Mouse (Mus musculus): ENCODE measurements around the gene Gm14214.

Gene Gm14214

DNA sequence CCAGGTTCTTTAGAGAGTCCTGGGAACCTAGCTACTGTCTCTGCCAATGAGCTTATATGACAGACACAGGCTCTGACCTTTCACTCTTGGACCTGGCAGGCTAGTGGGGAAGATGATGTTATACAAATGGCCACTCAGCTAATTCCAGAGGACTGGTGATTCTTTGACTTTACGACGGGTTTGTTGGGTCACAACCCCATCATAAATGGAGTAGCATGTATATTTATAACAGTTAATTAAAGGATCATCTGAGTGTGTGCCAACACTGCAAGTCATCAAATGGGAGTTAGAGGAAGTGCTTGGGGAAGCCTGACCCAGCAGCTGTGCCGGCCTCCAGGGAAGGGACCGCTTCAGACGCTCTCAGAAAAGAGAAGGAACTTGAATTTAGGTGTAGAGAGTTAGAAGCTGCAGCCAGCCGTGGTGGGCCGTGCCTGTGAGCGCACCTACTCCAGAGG lies 4.2 kb downstream of the Gm14214 start:
- no peak for TF ChIP-seq POU5F1 (IDR thresholded peaks at IDR 0.05; ENCODE audit: borderline replicate concordance, low read length)
- no peak for TF ChIP-seq NANOG (IDR thresholded peaks at IDR 0.05; ENCODE audit: borderline replicate concordance, low read length)
- no peak for TF ChIP-seq CTCF (conservative IDR thresholded peaks at IDR 0.05; ENCODE audit: low read length)
- no peaks in the 10 kb centered on the region; the same call in 1 of the 2 replicates for H3K27me3 ChIP-seq (ENCODE audit: insufficient read depth, low read length)

GRCm38 (mm10) chr2:154764828-154765497 lies 4.9 kb downstream of the Gm14214 start:
- H3K36me3 ChIP-seq (ENCODE audit: insufficient read depth, low read length), result no peaks in the 10 kb centered on the region
- TF ChIP-seq NANOG (IDR thresholded peaks at IDR 0.05; ENCODE audit: borderline replicate concordance, low read length) (no peak), CTCF (conservative IDR thresholded peaks at IDR 0.05; ENCODE audit: low read length) (no peak), POU5F1 (IDR thresholded peaks at IDR 0.05; ENCODE audit: borderline replicate concordance, low read length) (no peak)
- H3K4me3 ChIP-seq (replicated peaks; ENCODE audit: low read length), result no peak overlapping the region
- H3K4me1 ChIP-seq (replicated peaks; ENCODE audit: low read depth, low read length), result no peaks in the 10 kb centered on the region; the same call in 1 of the 2 replicates
- no peaks in the 10 kb centered on the region; the same call in 1 of the 2 replicates for H3K27me3 ChIP-seq (ENCODE audit: insufficient read depth, low read length)
- peaks cover 7% of the 10 kb centered on the region; the same call in 1 of the 2 replicates for H3K9me3 ChIP-seq (ENCODE audit: low read length)

More for the DNA sequence above, 4.2 kb downstream of the Gm14214 start:
- H3K4me3 ChIP-seq (replicated peaks; ENCODE audit: low read length), result no peak overlapping the region
- peaks cover 7% of the 10 kb centered on the region; the same call in 1 of the 2 replicates for H3K9me3 ChIP-seq (ENCODE audit: low read length)
- no peaks in the 10 kb centered on the region for H3K36me3 ChIP-seq (ENCODE audit: insufficient read depth, low read length)
- no peaks in the 10 kb centered on the region; the same call in 1 of the 2 replicates for H3K4me1 ChIP-seq (replicated peaks; ENCODE audit: low read depth, low read length)

DNA sequence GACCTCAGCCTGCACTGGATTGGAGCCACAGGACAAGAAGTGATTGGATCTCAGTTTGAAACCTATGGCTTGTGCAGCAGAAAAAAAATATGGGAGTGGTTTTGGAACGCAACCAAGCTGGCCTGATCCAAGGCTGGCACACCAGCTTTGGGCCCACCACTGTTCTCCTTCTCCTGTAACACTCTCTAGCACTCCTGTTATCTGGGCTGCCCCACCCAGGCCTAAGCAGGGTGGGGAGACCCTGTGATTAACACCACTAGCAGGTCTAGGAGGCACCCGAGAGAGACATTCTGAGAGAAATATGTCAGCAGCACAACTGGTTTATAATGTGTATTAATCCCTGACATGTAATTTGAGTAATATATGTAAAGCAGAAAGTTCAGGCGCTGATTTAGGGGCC lies 6.6 kb downstream of the Gm14214 start:
- H3K4me1 ChIP-seq (replicated peaks; ENCODE audit: low read depth, low read length), result no peaks in the 10 kb centered on the region; the same call in 1 of the 2 replicates
- H3K4me3 ChIP-seq (replicated peaks; ENCODE audit: low read length), result no peak overlapping the region
- H3K27me3 ChIP-seq (ENCODE audit: insufficient read depth, low read length), result no peaks in the 10 kb centered on the region; the same call in 1 of the 2 replicates
- H3K9me3 ChIP-seq (ENCODE audit: low read length), result peaks cover 7% of the 10 kb centered on the region; the same call in 1 of the 2 replicates
- no peaks in the 10 kb centered on the region for H3K36me3 ChIP-seq (ENCODE audit: insufficient read depth, low read length)
- TF ChIP-seq POU5F1 (IDR thresholded peaks at IDR 0.05; ENCODE audit: borderline replicate concordance, low read length) (no peak), NANOG (IDR thresholded peaks at IDR 0.05; ENCODE audit: borderline replicate concordance, low read length) (no peak), CTCF (conservative IDR thresholded peaks at IDR 0.05; ENCODE audit: low read length) (no peak)

- H3K4me3 ChIP-seq (replicated peaks; ENCODE audit: low read length), result no peak overlapping the region
- no peaks in the 10 kb centered on the region; the same call in 1 of the 2 replicates for H3K4me1 ChIP-seq (replicated peaks; ENCODE audit: low read depth, low read length)
- H3K9me3 ChIP-seq (ENCODE audit: low read length), result peaks cover 7% of the 10 kb centered on the region; the same call in 1 of the 2 replicates
- no peaks in the 10 kb centered on the region for H3K36me3 ChIP-seq (ENCODE audit: insufficient read depth, low read length)
- no peaks in the 10 kb centered on the region; the same call in 1 of the 2 replicates for H3K27me3 ChIP-seq (ENCODE audit: insufficient read depth, low read length)
- TF ChIP-seq CTCF (conservative IDR thresholded peaks at IDR 0.05; ENCODE audit: low read length) (no peak), POU5F1 (IDR thresholded peaks at IDR 0.05; ENCODE audit: borderline replicate concordance, low read length) (no peak), NANOG (IDR thresholded peaks at IDR 0.05; ENCODE audit: borderline replicate concordance, low read length) (no peak)
These were observed 11.4 kb downstream of the Gm14214 start for GRCm38 (mm10) chr2:154758454-154758853.

DNA sequence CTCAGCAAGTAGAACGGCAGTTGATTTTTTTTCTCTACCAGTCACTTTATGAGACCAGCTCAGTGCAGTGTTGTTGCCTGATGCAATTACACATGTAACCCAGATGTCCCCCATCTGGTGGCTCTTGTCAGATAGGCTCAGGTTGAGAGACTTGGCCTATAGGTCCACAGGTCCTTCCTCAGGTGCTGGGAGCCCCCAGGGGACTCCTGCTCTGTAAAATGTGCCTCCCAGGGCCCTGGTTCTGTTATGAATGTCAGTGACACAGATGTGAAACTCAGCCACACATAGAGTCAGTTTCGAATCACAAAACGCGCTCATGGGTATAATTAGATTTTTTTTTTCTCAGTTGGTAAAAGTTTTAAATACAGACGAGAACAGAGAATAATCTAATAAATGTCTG lies 12.1 kb downstream of the Gm14214 start:
- no peaks in the 10 kb centered on the region for H3K4me1 ChIP-seq (replicated peaks; ENCODE audit: low read depth, low read length)
- H3K36me3 ChIP-seq (ENCODE audit: insufficient read depth, low read length), result no peaks in the 10 kb centered on the region
- no peak for TF ChIP-seq NANOG (IDR thresholded peaks at IDR 0.05; ENCODE audit: borderline replicate concordance, low read length)
- no peak for TF ChIP-seq CTCF (conservative IDR thresholded peaks at IDR 0.05; ENCODE audit: low read length)
- TF ChIP-seq POU5F1 (IDR thresholded peaks at IDR 0.05; ENCODE audit: borderline replicate concordance, low read length), result no peak
- no peaks in the 10 kb centered on the region; the same call in 1 of the 2 replicates for H3K27me3 ChIP-seq (ENCODE audit: insufficient read depth, low read length)
- no peak overlapping the region for H3K4me3 ChIP-seq (replicated peaks; ENCODE audit: low read length)
- peaks cover 7% of the 10 kb centered on the region; the same call in 1 of the 2 replicates for H3K9me3 ChIP-seq (ENCODE audit: low read length)

GRCm38 (mm10) chr2:154755791-154756190 lies 14.0 kb downstream of the Gm14214 start:
- H3K9me3 ChIP-seq (ENCODE audit: low read length), result peaks cover 2% of the 10 kb centered on the region; the same call in 1 of the 2 replicates
- H3K4me3 ChIP-seq (replicated peaks; ENCODE audit: low read length), result no peak overlapping the region
- H3K4me1 ChIP-seq (replicated peaks; ENCODE audit: low read depth, low read length), result peaks cover 10% of the 10 kb centered on the region
- peaks cover 2% of the 10 kb centered on the region; the same call in 1 of the 2 replicates for H3K27me3 ChIP-seq (ENCODE audit: insufficient read depth, low read length)
- no peaks in the 10 kb centered on the region for H3K36me3 ChIP-seq (ENCODE audit: insufficient read depth, low read length)
- TF ChIP-seq POU5F1 (IDR thresholded peaks at IDR 0.05; ENCODE audit: borderline replicate concordance, low read length) (no peak), CTCF (conservative IDR thresholded peaks at IDR 0.05; ENCODE audit: low read length) (peak; percentile 19; the same call in 1 of the 2 replicates)

GRCm38 (mm10) chr2:154754068-154754560 lies 15.7 kb downstream of the Gm14214 start:
- H3K27me3 ChIP-seq (ENCODE audit: insufficient read depth, low read length), result 0 out of 2 replicates have a peak, but pooled peaks cover 3% of the 10 kb centered on the region
- no peak overlapping the region for H3K4me3 ChIP-seq (replicated peaks; ENCODE audit: low read length)
- H3K4me1 ChIP-seq (replicated peaks; ENCODE audit: low read depth, low read length), result peaks cover 14% of the 10 kb centered on the region
- TF ChIP-seq NANOG (IDR thresholded peaks at IDR 0.05; ENCODE audit: borderline replicate concordance, low read length) (no peak), CTCF (conservative IDR thresholded peaks at IDR 0.05; ENCODE audit: low read length) (no peak), POU5F1 (IDR thresholded peaks at IDR 0.05; ENCODE audit: borderline replicate concordance, low read length) (no peak)
- H3K9me3 ChIP-seq (ENCODE audit: low read length), result no peaks in the 10 kb centered on the region
- H3K36me3 ChIP-seq (ENCODE audit: insufficient read depth, low read length), result no peaks in the 10 kb centered on the region

GRCm38 (mm10) chr2:154751924-154752323 lies 17.9 kb downstream of the Gm14214 start:
- H3K4me1 ChIP-seq (replicated peaks; ENCODE audit: low read depth, low read length), result peaks cover 20% of the 10 kb centered on the region
- TF ChIP-seq POU5F1 (IDR thresholded peaks at IDR 0.05; ENCODE audit: borderline replicate concordance, low read length) (no peak), CTCF (conservative IDR thresholded peaks at IDR 0.05; ENCODE audit: low read length) (no peak), NANOG (IDR thresholded peaks at IDR 0.05; ENCODE audit: borderline replicate concordance, low read length) (no peak)
- H3K9me3 ChIP-seq (ENCODE audit: low read length), result no peaks in the 10 kb centered on the region
- H3K36me3 ChIP-seq (ENCODE audit: insufficient read depth, low read length), result no peaks in the 10 kb centered on the region
- no peak overlapping the region for H3K4me3 ChIP-seq (replicated peaks; ENCODE audit: low read length)
- 0 out of 2 replicates have a peak, but pooled peaks cover 3% of the 10 kb centered on the region for H3K27me3 ChIP-seq (ENCODE audit: insufficient read depth, low read length)
